In genomic region chr7:98541564-98541963, GRCm38 (mm10) we compare ENCODE assay signal across 17 mouse cellular contexts. TPM values are rescaled to one million over a fixed set of nuclear protein-coding genes. Genes with fewer than 3 reads are reported as not detected.
DNase-seq lines count a peak whose midpoint lies in the region; ATAC-seq and TF ChIP-seq lines count a peak whose summit lies in the region.
"Had no signal": no experiment of that assay in that cellular context is flagged by ENCODE, and none has a peak within 500 bp of the region (broad histone marks: within the 10 kb centered on the region; RNA-seq: fewer than 3 reads in every experiment).

No protein-coding gene starts in this region.

- WGBS in kidney, embryonic 14.5 days, result 81% methylated on average over 5 of the region's 5 CpGs
- WGBS in limb, embryonic 12.5 days, result 91% methylated on average over 5 of the region's 5 CpGs
- WGBS in olfactory bulb, adult 2 months, result 93% methylated on average over 5 of the region's 5 CpGs
- 96% methylated on average over 5 of the region's 5 CpGs for WGBS in midbrain, embryonic 11.5 days

- peak; percentile 62 for DNase-seq in kidney, adult 9 months
- no peak for DNase-seq in frontal cortex, postnatal 25 days (ENCODE audit: low spot score in 2 of 2)
- no peak for DNase-seq in midbrain, embryonic 11.5 days (ENCODE audit: low spot score, missing footprints)
- DNase-seq: cerebellum, postnatal 14 days; gastrocnemius, postnatal 14 days; heart, postnatal 10 days; thymus, postnatal 4 days had no signal

- H3K4me3 ChIP-seq in kidney, embryonic 14.5 days (ENCODE audit: low read length), result no peak overlapping the region
- H3K4me3 ChIP-seq in embryonic fibroblast, embryonic 13.5 days (ENCODE audit: insufficient read depth, low read length), result no peak overlapping the region
- H3K4me3 ChIP-seq in limb, embryonic 12.5 days (replicated peaks), result no peak overlapping the region
- H3K4me3 ChIP-seq in olfactory bulb, adult 2 months (ENCODE audit: insufficient read depth, low read depth, low read length), result no peak overlapping the region
- no peak overlapping the region for H3K4me3 ChIP-seq in midbrain, embryonic 11.5 days (ENCODE audit: low read depth, low read length)
- H3K4me3 ChIP-seq: hindbrain, embryonic 13.5 days; left cerebral cortex, adult 2 months; limb, embryonic 13.5 days; neural tube, embryonic 12.5 days had no signal

- H3K4me2 ChIP-seq in kidney, embryonic 14.5 days (replicated peaks; ENCODE audit: low read depth, low read length), result no peak overlapping the region
- no peak overlapping the region for H3K4me2 ChIP-seq in limb, embryonic 12.5 days
- H3K4me2 ChIP-seq in midbrain, embryonic 11.5 days, result no peak overlapping the region
- H3K4me2 ChIP-seq: hindbrain, embryonic 13.5 days; limb, embryonic 13.5 days; neural tube, embryonic 12.5 days had no signal

- H3K27ac ChIP-seq in kidney, embryonic 14.5 days (ENCODE audit: low read depth, low read length), result no peak overlapping the region
- H3K27ac ChIP-seq in embryonic fibroblast, embryonic 13.5 days (ENCODE audit: insufficient read depth, low read length), result peak overlapping the region; percentile 99
- 0 out of 2 replicates have a peak overlapping the region, but pooled peaks have one; percentile 9 for H3K27ac ChIP-seq in limb, embryonic 12.5 days
- 0 out of 2 replicates have a peak overlapping the region, but pooled peaks have one; percentile 22 for H3K27ac ChIP-seq in olfactory bulb, adult 2 months (ENCODE audit: insufficient read depth, low read depth, low read length)
- no peak overlapping the region for H3K27ac ChIP-seq in midbrain, embryonic 11.5 days (ENCODE audit: low read depth, low read length)
- H3K27ac ChIP-seq: hindbrain, embryonic 13.5 days; left cerebral cortex, adult 2 months; limb, embryonic 13.5 days; liver, embryonic 14.5 days; neural tube, embryonic 12.5 days had no signal

- TF ChIP-seq CTCF in embryonic fibroblast, embryonic 13.5 days (IDR thresholded peaks at IDR 0.05; ENCODE audit: borderline replicate concordance, insufficient read depth, low read length), result no peak
- no peak for TF ChIP-seq CTCF in olfactory bulb, adult 2 months (IDR thresholded peaks at IDR 0.05; ENCODE audit: insufficient read depth, low read depth, low read length)

- no peak for TF ChIP-seq POLR2A in embryonic fibroblast, embryonic 13.5 days (IDR thresholded peaks at IDR 0.05; ENCODE audit: low read depth, low read length)
- TF ChIP-seq POLR2A in olfactory bulb, adult 2 months (IDR thresholded peaks at IDR 0.05; ENCODE audit: insufficient read depth, low read depth, low read length), result no peak

- H3K9me3 ChIP-seq in kidney, embryonic 14.5 days (ENCODE audit: control insufficient read depth, low read length), result no peaks in the 10 kb centered on the region
- no peaks in the 10 kb centered on the region for H3K9me3 ChIP-seq in limb, embryonic 12.5 days
- H3K9me3 ChIP-seq in midbrain, embryonic 11.5 days (ENCODE audit: control insufficient read depth, low read length), result no peaks in the 10 kb centered on the region
- H3K9me3 ChIP-seq: hindbrain, embryonic 13.5 days; limb, embryonic 13.5 days; neural tube, embryonic 12.5 days had no signal

- H3K27me3 ChIP-seq in kidney, embryonic 14.5 days (ENCODE audit: control insufficient read depth, insufficient read depth, low read length), result no peaks in the 10 kb centered on the region
- H3K27me3 ChIP-seq in limb, embryonic 12.5 days, result no peaks in the 10 kb centered on the region
- no peaks in the 10 kb centered on the region for H3K27me3 ChIP-seq in midbrain, embryonic 11.5 days (ENCODE audit: control insufficient read depth, insufficient read depth, low read length)
- H3K27me3 ChIP-seq: hindbrain, embryonic 13.5 days; limb, embryonic 13.5 days; neural tube, embryonic 12.5 days had no signal

- peaks cover 6% of the 10 kb centered on the region for H3K4me1 ChIP-seq in kidney, embryonic 14.5 days (ENCODE audit: control insufficient read depth, insufficient read depth, low read length)
- H3K4me1 ChIP-seq in embryonic fibroblast, embryonic 13.5 days (ENCODE audit: control insufficient read depth, insufficient read depth, low read length), result peaks cover 7% of the 10 kb centered on the region
- peaks cover 40% of the 10 kb centered on the region for H3K4me1 ChIP-seq in limb, embryonic 12.5 days (replicated peaks)
- H3K4me1 ChIP-seq in olfactory bulb, adult 2 months (ENCODE audit: control insufficient read depth, insufficient read depth, low read length), result peaks cover 36% of the 10 kb centered on the region
- peaks cover 16% of the 10 kb centered on the region for H3K4me1 ChIP-seq in midbrain, embryonic 11.5 days (ENCODE audit: control insufficient read depth, insufficient read depth, low read length)

- H3K9ac ChIP-seq in kidney, embryonic 14.5 days (ENCODE audit: low read depth, low read length), result no peak overlapping the region
- no peak overlapping the region for H3K9ac ChIP-seq in limb, embryonic 12.5 days (replicated peaks)
- no peak overlapping the region for H3K9ac ChIP-seq in midbrain, embryonic 11.5 days (ENCODE audit: low read length)
- H3K9ac ChIP-seq: hindbrain, embryonic 13.5 days; limb, embryonic 13.5 days; liver, embryonic 14.5 days; neural tube, embryonic 12.5 days had no signal

- H3K36me3 ChIP-seq in kidney, embryonic 14.5 days (ENCODE audit: control insufficient read depth, insufficient read depth, low read length), result no peaks in the 10 kb centered on the region
- H3K36me3 ChIP-seq in limb, embryonic 12.5 days, result no peaks in the 10 kb centered on the region
- no peaks in the 10 kb centered on the region for H3K36me3 ChIP-seq in midbrain, embryonic 11.5 days (ENCODE audit: control insufficient read depth, insufficient read depth, low read length)
- H3K36me3 ChIP-seq: hindbrain, embryonic 13.5 days; limb, embryonic 13.5 days; neural tube, embryonic 12.5 days had no signal

- ATAC-seq in kidney, embryonic 14.5 days (ENCODE audit: low FRiP score, low TSS enrichment), result no peak
- no peak for ATAC-seq in limb, embryonic 12.5 days (ENCODE audit: insufficient number of reproducible peaks, insufficient read depth, low FRiP score, low TSS enrichment, low read depth)
- ATAC-seq in CD4-positive, CD25-positive, alpha-beta regulatory T cell, adult 4 months, result no peak
- no peak for ATAC-seq in midbrain, embryonic 11.5 days (ENCODE audit: low FRiP score)

RNA-seq across cellular contexts. Expression of gene Lrrc32, which starts 52.5 kb away (rescaled TPM):
- 9.5 and 13.7 TPM in 2 replicates for polyA plus RNA-seq in kidney, embryonic 14.5 days (2014; fragmentation: Nextera tagmentation; extraction: Ambion mirVana)
- 95.5 and 220 TPM in 2 replicates for polyA plus RNA-seq in embryonic fibroblast, embryonic 13.5 days (2011; ENCODE audit: insufficient read length, low read depth, missing spikeins)
- polyA plus RNA-seq in limb, embryonic 12.5 days (2016; fragmentation: Nextera tagmentation; extraction: Ambion mirVana), result 2.3 and 4.6 TPM in 2 replicates
- not detected in 2 replicates for polyA plus RNA-seq in olfactory bulb, adult 2 months (2012; ENCODE audit: insufficient read depth, insufficient read length, low replicate concordance, missing spikeins)
- polyA plus RNA-seq in CD4-positive, CD25-positive, alpha-beta regulatory T cell, adult 4 months (2017; shearing (Covaris generic)), result 10 to 100 TPM; 55.1 to 95.2 TPM
- polyA plus RNA-seq in midbrain, embryonic 11.5 days (2014; fragmentation: Nextera tagmentation; extraction: Ambion mirVana), result 4.3 TPM in 2 replicates

Comparison
In these comparisons a context has a peak if more than half of its experiments do, and no peak if none do; other contexts are left out.
1. H3K27ac ChIP-seq: peak in embryonic fibroblast, embryonic 13.5 days (single experiment), limb, embryonic 12.5 days (single experiment) and olfactory bulb, adult 2 months (single experiment); none in kidney, embryonic 14.5 days (single experiment) and midbrain, embryonic 11.5 days (single experiment).